Mouse (Mus musculus): ENCODE results near the gene Syt9.

The Syt9 gene

GRCm38 (mm10) chr7:107370232-107371125 lies at the start of gene Syt9:
Gene Syt9 (plus strand): TSS chr7:107370728.
- no peak for DNase-seq (ENCODE audit: low read depth, low spot score)

- no peak for DNase-seq (ENCODE audit: low read depth, low spot score)
Measured at GRCm38 (mm10) chr7:107339013-107339412, 31.5 kb upstream of the Syt9 start.

- no peak for DNase-seq (ENCODE audit: low read depth, low spot score)
Measured at GRCm38 (mm10) chr7:107339560-107340057, 30.9 kb upstream of the Syt9 start.

GRCm38 (mm10) chr7:107340221-107340620 lies 30.3 kb upstream of the Syt9 start:
- DNase-seq (ENCODE audit: low read depth, low spot score), result no peak

- no peak for DNase-seq (ENCODE audit: low read depth, low spot score)
Measured at GRCm38 (mm10) chr7:107341519-107342190, 28.9 kb upstream of the Syt9 start.

GRCm38 (mm10) chr7:107349201-107349600 lies 21.3 kb upstream of the Syt9 start:
- DNase-seq (ENCODE audit: low read depth, low spot score), result no peak

GRCm38 (mm10) chr7:107362153-107362552 lies 8.4 kb upstream of the Syt9 start:
- no peak for DNase-seq (ENCODE audit: low read depth, low spot score)

- no peak for DNase-seq (ENCODE audit: low read depth, low spot score)
Measured at GRCm38 (mm10) chr7:107362634-107363033, 7.9 kb upstream of the Syt9 start.

- no peak for DNase-seq (ENCODE audit: low read depth, low spot score)
Measured at GRCm38 (mm10) chr7:107371126-107371920, 795 bp downstream of the Syt9 start.

GRCm38 (mm10) chr7:107380562-107380961 lies 10.0 kb downstream of the Syt9 start:
- no peak for DNase-seq (ENCODE audit: low read depth, low spot score)

- DNase-seq (ENCODE audit: low read depth, low spot score), result no peak
Measured at GRCm38 (mm10) chr7:107389604-107390003, 19.1 kb downstream of the Syt9 start.

GRCm38 (mm10) chr7:107392749-107393148 lies 22.2 kb downstream of the Syt9 start:
- DNase-seq (ENCODE audit: low read depth, low spot score), result no peak

- no peak for DNase-seq (ENCODE audit: low read depth, low spot score)
Measured at GRCm38 (mm10) chr7:107400061-107400799, 29.7 kb downstream of the Syt9 start.

GRCm38 (mm10) chr7:107403261-107403660 lies 32.7 kb downstream of the Syt9 start:
- DNase-seq (ENCODE audit: low read depth, low spot score), result no peak

GRCm38 (mm10) chr7:107414928-107415327 lies 44.4 kb downstream of the Syt9 start:
- no peak for DNase-seq (ENCODE audit: low read depth, low spot score)

GRCm38 (mm10) chr7:107417043-107417850 lies 46.7 kb downstream of the Syt9 start:
- DNase-seq (ENCODE audit: low read depth, low spot score), result no peak

- DNase-seq (ENCODE audit: low read depth, low spot score), result no peak
Measured at GRCm38 (mm10) chr7:107437381-107437780, 66.9 kb downstream of the Syt9 start.

GRCm38 (mm10) chr7:107444579-107444978 lies 74.1 kb downstream of the Syt9 start:
- no peak for DNase-seq (ENCODE audit: low read depth, low spot score)

GRCm38 (mm10) chr7:107454660-107455059 lies 84.1 kb downstream of the Syt9 start:
- no peak for DNase-seq (ENCODE audit: low read depth, low spot score)

- no peak for DNase-seq (ENCODE audit: low read depth, low spot score)
Measured at GRCm38 (mm10) chr7:107455118-107455521, 84.6 kb downstream of the Syt9 start.

Measured in 3T3-L1 (cell line).